Mouse (Mus musculus) megakaryocyte, adult 5-6 weeks (primary cell): Measurements from ENCODE around the gene Rbms3. TPM values are rescaled to one million over a fixed set of nuclear protein-coding genes. Genes with fewer than 3 reads are reported as not detected.
A peak's percentile ranks its signal among the peaks of the same experiment; 100 is the strongest.

ENCODE experiments used
- ATAC-seq: 2 replicates; pipeline ENCODE4 v1.8.0; 2016; ENCODE audit warnings: mild to moderate bottlenecking, inconsistent platforms; ENCODE audit not compliant: poor library complexity, severe bottlenecking
- total RNA-seq, 2 experiments: library from RNA; stranded (forward) in 1 of 2; stranded (reverse) in 1 of 2; fragments of 153-499, 151-499 nt in 1 of 2; fragments of 221-1000, 200-1000 nt in 1 of 2; gene quantifications; 2 replicates each; pipeline versions ENCODE4 v1.2.3 to v1.2.4; 2015 to 2017

Gene Rbms3
- total RNA-seq, 2 experiments from 2014 or later = 0.04 to 0.25 TPM

DNA sequence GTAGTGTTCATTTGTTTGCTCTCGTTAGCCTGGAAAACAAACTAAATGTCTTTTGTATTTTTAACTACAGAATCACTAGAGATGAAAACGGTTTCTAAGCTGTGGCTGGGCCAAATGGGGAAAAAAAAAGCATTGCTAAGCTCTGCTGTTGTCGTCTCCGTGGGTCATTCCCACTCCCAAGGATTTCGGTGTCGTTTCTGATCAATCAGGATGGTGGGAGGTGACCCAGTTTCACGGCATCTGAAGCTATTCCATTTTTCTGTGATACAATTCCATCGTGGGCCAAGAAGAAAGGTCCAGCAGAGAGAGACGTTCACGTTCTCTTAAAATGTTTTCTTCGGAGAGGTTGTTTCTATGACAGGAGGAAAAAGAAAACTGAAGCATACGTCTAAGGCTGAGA is 354.9 kb downstream of the Rbms3 start:
- ATAC-seq = no peak

DNA sequence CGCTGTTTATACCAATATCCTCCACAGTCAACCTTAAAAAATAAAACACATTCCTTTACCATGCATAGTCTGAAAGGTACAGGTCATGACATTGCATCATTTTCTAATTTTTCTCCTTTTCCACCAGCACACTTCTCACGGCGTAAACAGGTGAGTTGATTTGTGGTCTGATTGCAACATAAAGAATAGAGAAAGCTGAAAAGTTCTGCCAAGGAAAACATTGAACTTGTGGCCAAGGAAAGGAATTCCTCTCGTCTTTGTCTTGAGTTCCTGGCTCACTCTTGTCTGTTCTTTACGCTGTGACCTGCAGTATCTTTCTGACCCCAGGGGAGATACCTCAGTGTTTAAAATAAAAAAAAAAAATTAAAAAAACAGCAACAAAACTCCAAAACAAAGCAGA is 370.1 kb downstream of the Rbms3 start:
- ATAC-seq = no peak

DNA sequence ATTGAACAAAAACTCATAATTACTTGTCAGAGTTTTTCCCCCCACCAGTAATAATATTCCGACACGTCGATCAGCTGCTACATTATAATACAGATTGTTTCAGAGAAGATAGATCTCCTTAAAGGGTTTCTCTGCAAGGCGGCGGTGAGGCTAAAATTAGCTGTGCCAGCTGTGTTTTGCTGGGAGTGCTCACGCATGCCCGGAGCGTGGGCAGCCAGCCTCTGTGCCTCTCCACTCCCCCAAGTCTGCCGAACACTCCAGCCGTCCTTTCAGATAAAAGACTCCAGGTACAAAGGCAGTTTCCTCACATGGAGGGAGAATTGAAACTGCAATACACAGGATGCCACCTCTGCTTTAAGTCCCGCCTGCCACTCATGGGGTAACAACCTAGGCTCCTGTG is 376.4 kb downstream of the Rbms3 start:
- ATAC-seq = no peak

DNA sequence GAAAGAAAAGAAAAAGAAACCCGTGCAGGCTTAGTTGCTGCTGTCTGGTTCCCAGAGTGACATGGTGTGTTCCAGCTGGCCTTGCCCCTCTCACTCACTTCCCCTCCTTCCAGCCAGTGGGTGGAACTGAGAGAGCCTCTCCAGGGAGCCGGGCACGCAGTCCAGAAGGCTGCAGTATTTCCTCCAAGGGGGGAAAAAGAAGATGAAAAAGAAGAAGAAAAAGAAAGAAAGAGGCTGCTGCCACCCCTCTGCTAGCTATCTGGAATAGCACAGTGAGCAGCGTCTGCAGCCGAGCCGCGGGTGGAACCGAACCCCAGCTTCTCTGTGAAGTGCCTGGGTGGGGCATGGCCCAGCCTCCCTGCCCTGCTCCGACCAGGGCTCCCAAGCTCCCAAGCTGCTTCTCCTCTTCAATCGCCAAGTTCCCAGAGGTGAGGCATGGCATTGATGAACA is 377.3 kb downstream of the Rbms3 start:
- 0 out of 2 replicates have a peak, but pooled peaks have one; percentile 54 for ATAC-seq

DNA sequence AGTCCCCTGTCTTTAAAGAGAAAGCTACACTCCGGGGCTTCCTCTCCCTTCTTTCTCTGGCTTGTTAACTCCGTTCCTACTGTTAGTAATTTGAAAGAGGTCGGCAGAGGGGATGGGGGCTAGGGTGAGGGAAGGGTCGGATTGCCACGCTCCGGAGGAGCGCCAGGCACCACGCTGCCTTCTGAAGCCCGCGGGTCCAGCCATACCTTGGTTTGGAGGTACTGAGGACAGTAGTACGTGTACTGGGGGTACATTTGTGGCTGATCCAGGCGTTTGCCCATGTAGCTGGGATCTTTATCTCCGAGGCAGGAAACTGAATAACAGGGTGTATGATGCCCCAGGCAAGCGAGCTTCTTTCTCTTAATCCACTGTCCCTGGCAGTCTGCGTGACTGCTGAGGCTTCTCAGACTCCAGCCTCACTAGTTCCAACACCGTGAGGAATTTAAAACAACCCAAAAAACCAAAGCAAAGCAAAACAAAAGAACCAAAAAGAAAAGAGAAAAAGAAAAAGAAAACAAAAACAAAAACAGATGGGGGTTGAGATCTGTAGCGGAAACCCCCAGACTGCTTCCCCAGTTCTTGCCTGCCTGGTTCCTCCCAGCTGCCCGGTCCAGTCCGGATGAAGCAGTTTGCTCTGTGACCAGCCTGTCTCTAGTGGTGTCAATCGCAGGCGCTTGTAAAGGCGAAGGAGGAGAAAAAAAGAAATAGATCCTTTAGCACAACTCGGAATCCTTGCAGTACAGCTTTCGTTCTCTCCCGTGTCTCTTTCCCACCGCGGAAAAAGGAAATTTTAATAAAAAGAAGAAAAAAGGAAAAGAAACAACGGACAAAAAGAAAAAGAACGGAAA is 378.0 kb downstream of the Rbms3 start:
- no peak for ATAC-seq

DNA sequence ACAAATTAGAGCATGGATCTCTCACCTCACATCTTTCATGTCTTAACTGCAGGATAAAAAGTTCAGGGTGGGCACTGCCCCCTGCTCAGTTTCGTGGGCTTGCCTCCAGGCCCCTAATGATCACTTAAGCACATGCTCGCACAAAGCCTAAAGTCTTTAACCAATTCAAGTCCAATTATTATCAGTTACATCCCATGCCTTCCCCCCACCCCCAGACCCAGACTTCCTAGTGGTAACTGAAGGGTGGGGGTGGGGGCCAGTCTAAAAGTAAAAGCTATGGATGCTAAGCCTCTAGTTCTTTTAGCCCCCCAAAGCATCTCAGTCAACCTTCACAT is 378.9 kb downstream of the Rbms3 start:
- ATAC-seq = no peak

DNA sequence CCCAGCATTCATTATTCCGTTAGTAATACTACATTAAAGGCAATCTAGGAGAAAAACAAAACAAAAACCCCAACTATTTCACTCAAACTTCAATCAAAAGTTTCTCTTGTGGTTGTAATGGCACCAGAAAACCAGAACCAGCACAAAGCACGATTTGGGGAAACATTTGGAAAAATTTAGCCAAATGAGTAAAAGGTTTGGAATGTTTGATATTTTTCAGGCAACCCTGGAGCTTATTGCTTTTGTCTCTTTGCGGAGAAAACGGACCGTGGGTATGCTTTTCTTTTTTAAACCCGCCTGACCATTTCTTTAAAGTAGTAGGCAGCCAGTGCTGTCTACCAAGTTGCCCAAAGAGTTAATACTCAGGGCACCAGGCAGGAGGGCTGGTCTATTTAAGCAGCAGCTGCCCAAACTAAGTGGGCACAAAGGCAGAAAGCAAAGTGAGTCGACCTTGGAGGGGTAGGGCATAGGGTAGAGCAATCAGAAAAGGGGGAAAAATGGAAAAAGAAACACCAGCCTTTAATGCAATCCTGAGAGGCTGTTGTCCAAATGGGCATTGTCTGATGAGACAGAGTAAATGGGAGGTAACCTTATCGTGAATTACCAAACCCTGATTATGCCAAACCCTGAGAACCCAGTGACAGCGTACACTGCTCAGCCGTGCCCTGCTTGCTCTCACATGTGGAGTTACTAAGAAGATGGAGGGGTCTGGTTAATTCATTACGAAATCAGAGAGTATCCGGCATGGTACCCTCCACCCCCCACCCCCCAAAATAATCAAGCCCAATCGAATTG is 379.5 kb downstream of the Rbms3 start:
- no peak for ATAC-seq

DNA sequence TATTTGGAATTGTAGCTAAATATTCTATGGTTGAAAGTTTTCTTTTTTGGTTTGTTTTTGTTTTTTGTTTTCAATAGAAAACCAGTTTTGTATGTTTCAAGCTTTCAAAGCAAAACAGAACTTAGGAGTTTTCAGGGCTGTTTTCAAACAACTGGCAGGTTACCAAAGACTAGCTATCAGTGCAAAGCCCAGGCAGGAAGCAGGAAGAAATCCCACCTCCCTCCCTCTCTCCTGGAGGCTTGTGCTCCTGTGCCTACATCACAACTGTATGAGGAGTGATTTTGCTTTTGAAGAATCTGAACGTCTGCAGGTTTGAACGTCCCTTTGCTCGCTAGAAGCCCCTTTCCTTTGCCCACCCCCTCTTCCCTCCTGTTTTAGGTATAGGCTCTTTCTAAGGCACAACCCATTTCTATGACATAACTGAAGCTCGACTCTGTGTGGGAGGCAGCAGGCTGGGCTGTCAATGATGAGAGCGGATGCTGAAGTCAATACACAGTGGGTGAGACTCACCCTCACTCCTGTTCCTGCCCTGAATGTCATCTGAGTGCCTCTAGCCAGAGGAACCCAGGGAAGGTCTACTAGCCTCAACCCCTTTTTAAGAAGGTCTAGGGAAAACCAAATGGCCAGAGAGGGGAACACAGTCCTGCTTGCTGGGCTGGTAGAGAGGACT is 382.3 kb downstream of the Rbms3 start:
- ATAC-seq = no peak

DNA sequence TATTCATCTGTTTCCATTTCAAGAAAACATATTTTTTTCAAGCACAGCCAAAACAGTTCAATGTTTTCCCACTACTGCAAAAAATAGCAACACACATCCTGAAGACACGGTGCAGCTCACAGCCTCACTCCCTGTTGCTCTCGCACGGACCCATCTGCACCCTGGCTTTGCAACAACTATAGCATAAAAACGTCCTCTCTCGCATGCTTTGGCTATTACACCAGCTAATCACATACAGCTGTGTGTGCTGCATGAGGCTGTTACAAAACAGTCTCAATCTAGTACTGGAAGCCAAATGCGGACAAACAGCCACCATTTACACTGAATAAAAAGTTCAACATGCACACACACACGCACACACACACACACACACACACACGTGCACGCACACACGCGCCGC is 383.5 kb downstream of the Rbms3 start:
- ATAC-seq = no peak

DNA sequence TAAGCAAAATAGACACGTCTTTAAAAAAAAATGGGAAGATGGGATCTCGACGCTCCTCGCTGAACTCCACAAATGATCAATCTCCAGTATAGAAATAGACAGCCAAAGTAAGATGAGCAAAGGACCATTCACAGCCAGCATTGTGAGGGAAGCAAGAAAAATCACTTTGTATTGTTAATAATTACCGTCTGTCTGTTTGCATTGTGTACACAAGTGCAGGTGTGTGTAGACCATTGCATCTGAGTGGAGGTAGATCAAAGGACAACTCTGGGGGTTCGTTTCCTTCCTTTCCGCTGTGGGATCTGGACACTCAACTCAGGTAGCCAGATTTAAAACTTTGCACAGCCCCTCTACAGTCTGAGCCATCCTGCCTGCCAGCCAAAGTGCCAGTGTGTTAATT is 386.3 kb downstream of the Rbms3 start:
- no peak for ATAC-seq

DNA sequence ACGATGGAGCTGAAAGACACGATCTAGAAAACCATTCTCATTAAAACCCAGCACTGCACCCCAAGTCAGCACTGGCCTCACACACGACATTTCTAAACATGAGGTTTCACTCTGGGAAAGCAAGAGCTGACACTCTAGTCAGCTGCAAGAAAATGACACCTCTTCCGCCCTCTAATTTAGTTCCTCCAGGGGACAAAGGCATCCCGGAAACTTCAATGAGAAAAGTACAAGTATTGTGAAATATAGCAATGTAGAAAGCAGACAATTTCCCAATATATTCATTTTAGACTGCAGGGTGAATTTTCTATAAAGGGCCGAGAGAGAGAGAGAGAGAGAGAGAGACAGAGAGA is 395.0 kb downstream of the Rbms3 start:
- ATAC-seq = no peak

DNA sequence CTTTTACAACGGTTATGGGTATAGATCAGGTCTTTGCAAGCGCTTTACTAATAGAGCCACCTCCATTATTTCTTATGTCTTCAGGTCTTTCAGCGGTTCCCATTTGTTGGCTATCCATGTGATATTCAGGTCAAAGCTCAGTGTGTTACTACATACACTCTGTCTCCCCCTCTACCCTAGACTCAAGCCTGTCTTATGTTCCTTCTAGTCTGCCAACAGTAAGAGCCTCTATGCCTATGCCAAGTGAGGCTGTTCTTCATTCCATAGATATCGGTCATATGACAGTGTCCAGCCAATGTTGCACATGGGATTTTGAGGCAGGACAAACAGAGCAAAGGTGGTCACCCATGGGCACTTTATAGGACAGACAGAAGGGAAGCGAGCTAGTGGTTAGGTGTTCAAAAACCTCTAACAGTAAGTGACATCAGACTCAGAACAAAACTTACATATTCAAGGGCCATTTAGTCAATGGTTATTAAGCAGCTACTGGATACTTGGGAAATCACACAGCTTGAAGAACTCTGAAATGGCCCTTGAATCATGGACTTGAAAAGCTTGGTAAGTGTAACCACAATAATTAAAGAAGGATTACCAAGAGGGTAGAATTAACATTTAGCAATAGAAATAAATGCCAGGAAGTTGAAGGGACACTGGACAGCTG is 395.5 kb downstream of the Rbms3 start:
- ATAC-seq = no peak

DNA sequence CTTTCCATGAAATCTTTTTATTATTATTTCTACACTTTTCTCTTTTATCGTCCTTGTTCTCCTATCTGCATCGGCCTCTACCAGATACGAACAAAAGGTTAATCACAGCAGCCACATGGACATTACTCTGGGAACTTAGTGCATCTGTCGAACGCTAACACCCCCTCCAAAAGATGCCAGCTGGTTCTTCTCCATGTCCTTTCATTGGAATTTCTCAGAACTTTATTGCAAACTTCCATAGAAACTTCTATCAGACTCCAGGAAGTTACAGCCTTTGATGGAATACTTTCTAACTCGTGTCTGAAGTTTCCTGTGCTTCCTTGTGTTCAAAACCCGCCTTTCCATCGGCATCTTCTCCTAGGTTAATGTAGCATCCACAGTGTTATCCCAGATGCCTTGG is 407.0 kb downstream of the Rbms3 start:
- no peak for ATAC-seq

DNA sequence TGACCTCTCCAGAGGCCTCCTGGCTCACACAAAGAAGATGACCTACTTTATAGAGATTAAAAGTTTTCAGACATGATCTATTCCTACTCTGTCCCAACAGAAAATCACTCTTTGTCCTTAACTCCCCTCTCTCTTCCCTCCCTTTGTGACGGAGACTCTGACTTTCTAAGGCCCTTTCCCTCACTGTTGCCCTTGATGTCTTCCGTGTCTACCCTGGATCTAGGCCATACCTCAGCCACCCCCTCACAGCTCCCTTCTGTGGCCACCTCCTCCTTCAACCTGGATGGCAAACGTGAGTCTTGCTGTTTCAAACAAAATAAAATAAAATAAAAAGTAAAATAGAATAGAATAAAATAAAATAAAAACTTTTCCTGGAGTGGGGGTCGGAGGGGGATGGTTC is 408.2 kb downstream of the Rbms3 start:
- no peak for ATAC-seq

DNA sequence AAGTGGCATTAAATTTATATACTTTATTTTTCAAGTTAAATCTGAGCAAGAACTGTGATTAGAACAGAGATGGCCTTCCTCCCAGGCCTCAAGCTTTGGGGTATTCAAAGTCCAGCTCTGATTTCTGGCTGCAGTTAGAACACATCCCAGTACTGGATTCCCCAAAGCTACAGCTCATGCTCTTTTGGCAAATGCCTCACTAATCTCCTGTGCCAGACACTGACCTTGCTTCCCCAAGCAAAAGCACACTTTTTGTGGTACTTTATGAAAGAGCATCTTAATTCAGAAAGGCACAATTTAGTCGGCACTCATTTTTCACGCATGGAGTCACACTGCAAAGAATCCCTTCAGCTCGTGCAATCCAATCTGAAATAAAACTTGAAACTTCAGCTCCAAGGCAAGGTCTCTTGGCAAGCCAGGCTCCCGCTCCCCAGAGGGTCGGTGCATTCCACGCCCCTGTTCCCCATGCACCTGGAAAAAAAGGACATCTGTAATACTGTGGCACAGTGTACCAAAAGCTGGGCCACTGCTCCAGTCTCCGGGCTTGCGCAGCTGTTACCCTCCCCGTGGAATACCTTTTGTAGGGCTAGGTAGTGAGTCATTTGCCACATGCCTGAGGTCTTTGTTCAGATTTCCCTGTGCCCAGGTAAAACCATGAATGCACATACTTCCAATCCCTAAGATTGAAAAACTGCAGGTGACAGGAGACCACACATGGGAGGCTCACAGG is 413.5 kb downstream of the Rbms3 start:
- no peak for ATAC-seq

DNA sequence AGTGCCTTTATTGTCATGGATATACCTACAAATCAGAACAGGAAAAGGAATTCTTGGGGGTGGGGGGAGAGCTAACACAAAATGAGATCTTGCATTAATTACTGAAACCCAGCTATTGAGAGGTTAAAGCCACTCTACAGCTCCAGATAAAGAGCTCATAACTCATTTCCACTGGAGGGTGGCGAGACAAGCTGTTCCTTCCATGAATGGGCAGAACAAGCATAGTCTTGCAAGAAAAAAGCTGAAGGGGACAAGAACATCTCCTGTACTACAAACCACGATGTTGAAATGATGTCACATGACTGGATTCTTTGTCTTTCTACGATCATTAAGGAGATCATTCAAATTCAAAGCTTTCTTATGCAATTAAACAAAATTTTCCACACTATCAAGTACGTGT is 417.7 kb downstream of the Rbms3 start:
- ATAC-seq = no peak

DNA sequence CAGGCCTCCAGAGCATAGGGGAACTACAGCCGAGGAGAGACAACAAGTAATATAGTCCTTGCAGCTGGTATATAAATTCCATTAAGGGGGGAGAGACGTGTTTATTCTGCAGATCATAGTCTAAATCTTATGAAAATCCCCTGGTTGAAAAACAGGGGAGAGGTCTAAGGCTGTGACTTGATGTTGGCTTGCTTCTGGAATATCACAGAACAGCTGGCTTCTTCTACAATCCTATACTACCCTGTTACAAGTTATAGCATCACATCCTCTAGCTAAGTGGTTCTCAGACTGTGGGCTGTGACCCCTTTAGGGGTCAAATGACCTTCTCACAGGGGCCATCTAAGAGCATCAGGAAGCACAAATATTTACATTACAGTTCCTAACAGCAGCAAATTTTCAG is 419.4 kb downstream of the Rbms3 start:
- no peak for ATAC-seq

DNA sequence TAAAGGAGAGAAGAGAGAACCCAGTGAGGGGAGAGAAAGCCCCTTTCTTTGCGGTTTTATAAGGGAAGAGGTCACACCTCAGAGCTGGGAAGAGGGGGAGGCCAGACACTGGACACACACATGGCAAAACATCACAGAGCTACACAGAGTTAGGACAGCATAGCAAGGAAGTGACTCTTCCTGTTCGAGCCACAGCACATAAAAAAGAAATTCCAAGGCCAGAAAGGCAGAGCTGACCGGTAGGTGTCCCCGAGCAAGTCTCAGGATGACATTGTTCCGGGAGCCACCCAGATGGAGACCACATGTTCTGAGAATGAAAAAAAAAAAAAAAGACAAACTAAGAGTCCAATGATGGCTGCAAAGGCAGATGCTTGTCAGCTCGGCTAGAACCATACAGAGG is 424.3 kb downstream of the Rbms3 start:
- no peak for ATAC-seq

DNA sequence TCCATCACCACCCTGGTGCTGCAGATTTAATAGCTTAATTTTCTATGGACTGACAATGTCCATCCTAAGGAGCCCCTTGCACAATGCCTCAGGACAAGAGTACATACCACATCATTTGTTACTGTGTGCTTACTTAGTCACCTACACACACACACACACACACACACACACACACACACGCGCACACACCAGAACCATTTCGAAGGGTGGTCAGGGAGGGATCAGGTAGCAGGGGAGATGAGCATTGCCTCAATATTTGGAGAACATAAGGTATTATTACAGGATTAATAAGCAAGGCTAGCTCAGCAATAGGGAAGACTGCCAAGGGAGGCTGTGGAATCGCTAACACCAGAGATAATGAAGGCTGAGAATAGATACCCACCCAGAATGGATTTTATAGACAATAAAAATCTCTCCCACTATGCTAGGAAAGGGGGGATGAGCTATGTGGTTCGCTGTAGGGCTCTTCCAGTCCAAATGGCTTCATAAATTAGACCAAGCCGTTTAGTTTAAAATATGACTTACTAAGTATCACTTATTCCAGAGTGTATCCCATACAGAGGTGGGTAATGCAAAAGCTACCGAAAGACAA is 429.6 kb downstream of the Rbms3 start:
- ATAC-seq = no peak

DNA sequence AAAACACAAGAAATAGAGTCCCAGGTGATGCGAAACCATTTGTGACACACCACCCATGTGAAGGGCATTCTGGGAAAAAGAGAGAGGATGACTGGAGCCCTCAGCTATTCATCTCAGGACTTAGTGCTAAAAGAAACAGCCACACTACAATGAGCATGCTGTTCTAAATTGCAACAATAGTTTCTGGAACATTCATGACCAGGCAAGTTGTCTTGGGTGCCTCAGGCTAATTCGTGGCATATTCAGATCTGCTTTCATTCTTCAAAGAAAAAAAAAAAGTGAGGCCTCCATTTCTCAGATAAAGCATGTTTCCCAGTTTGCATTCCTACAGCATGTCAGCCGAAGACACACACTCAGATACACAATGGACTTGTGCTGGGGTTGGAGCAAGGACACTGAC is 432.2 kb downstream of the Rbms3 start:
- ATAC-seq = no peak
